Mouse (Mus musculus) heart, adult 2 months (tissue): ENCODE measurements around the gene Rgl3. TPM values are rescaled to one million over a fixed set of nuclear protein-coding genes. Genes with fewer than 3 reads are reported as not detected.

Experiments used
- DNase-seq, 2 experiments: peaks; one replicate each; pipeline ENCODE4 v3.0.0; 2021
- H3K27ac ChIP-seq: fragments of 200-600 bp; 2 replicates; pipeline ENCODE4 v1.8.1; 2022
- H3K27me3 ChIP-seq: fragments of 200-500 bp; 2 replicates; pipeline ENCODE4 v1.6.1; 2012; ENCODE audit warnings: mild to moderate bottlenecking, low read length, inconsistent platforms, mixed read lengths; ENCODE audit not compliant: control insufficient read depth, insufficient read depth
- H3K36me3 ChIP-seq: fragments of 200-500 bp; 2 replicates; pipeline ENCODE4 v1.6.1; 2012; ENCODE audit warnings: low read length, inconsistent platforms; ENCODE audit not compliant: control insufficient read depth, insufficient read depth
- H3K4me1 ChIP-seq: fragments of 200-500 bp; 2 replicates; pipeline ENCODE4 v1.6.1; 2011; ENCODE audit warnings: low read length; ENCODE audit not compliant: control insufficient read depth, insufficient read depth
- H3K4me3 ChIP-seq: fragments of 200-600 bp; 2 replicates; pipeline ENCODE4 v1.8.1; 2022
- H3K79me2 ChIP-seq: fragments of 200-500 bp; replicated peaks from 2 replicates; pipeline ENCODE4 v1.6.1; 2012; ENCODE audit warnings: mild to moderate bottlenecking, inconsistent platforms, low read length, moderate library complexity, mixed read lengths; ENCODE audit not compliant: control insufficient read depth, insufficient read depth
- H3K9ac ChIP-seq: fragments of 200-500 bp; 2 replicates; pipeline ENCODE4 v1.6.1; 2012; ENCODE audit warnings: low read depth, mild to moderate bottlenecking, control low read depth, inconsistent platforms, low read length, mixed read lengths
- CTCF ChIP-seq: fragments of 200-600 bp; IDR thresholded peaks from 2 replicates; pipeline ENCODE4 v1.8.1; 2022; ENCODE audit warnings: antibody characterized with exemption, mild to moderate bottlenecking, moderate library complexity
- EP300 ChIP-seq: fragments of 200-500 bp; IDR thresholded peaks from 2 replicates; pipeline ENCODE4 v1.6.1; 2011; ENCODE audit warnings: low read depth, low read length, control low read depth; ENCODE audit not compliant: insufficient read depth
- POLR2A ChIP-seq: fragments of 200-500 bp; IDR thresholded peaks from 2 replicates; pipeline ENCODE4 v1.6.1; 2011; ENCODE audit warnings: mild to moderate bottlenecking, low read depth, low read length, control low read depth; ENCODE audit not compliant: insufficient read depth
- WGBS: fragments of 180-500 bp; shearing (Covaris S2); methylation state at CpG from one replicate; pipeline ENCODE4 v1.1.7; 2018; 5-methylcytosine and 5-hydroxymethylcytosine counted together
- intact Hi-C: fragments of 180-260 bp; cut with DNase I; formaldehyde crosslinking; loops from one replicate; pipeline ENCODE4 v1.15.1; 2025
- polyA plus RNA-seq: library from polyadenylated mRNA; depleted of rRNA; stranded (reverse); fragments of >200 nt; gene quantifications from 2 replicates; pipeline ENCODE4 v1.2.3, GENCODE M21; 2012
- total RNA-seq, 2 experiments: library from RNA; stranded (reverse); gene quantifications; 2 replicates each; pipeline ENCODE4 v1.2.3; 2021

Rgl3 gene
- total and polyA plus RNA-seq, 3 experiments: 4.2 to 13.9 (median 4.8) TPM

GRCm38 (mm10) chr9:21943046-21943445 is 46.2 kb downstream of the Rgl3 start:
- TF ChIP-seq POLR2A (no peak), CTCF (no peak), EP300 (no peak)
- peaks cover 5% of the 10 kb centered on the region for H3K27me3 ChIP-seq
- DNase-seq: no peak
- no peak overlapping the region for H3K4me3 ChIP-seq
- no peak overlapping the region for H3K27ac ChIP-seq
- no peak overlapping the region for H3K9ac ChIP-seq
- 73% methylated on average over 11 of the region's 12 CpGs for WGBS
- no peaks in the 10 kb centered on the region for H3K79me2 ChIP-seq
- intact Hi-C loops: no loop called here
- no peaks in the 10 kb centered on the region for H3K36me3 ChIP-seq
- no peaks in the 10 kb centered on the region for H3K4me1 ChIP-seq

- DNase-seq: no peak
- WGBS: 83% methylated on average over 4 of the region's 4 CpGs
These were observed 50.9 kb downstream of the Rgl3 start for GRCm38 (mm10) chr9:21938234-21938855.

GRCm38 (mm10) chr9:21937711-21938175 is 51.5 kb downstream of the Rgl3 start:
- no peak overlapping the region for H3K4me3 ChIP-seq
- no peaks in the 10 kb centered on the region for H3K79me2 ChIP-seq
- H3K27ac ChIP-seq: no peak overlapping the region
- DNase-seq: no peak
- H3K9ac ChIP-seq: no peak overlapping the region
- no peaks in the 10 kb centered on the region for H3K4me1 ChIP-seq
- intact Hi-C loops: no loop called here
- no peak for TF ChIP-seq EP300
- TF ChIP-seq POLR2A: no peak
- no peak for TF ChIP-seq CTCF
- no peaks in the 10 kb centered on the region for H3K27me3 ChIP-seq
- no peaks in the 10 kb centered on the region for H3K36me3 ChIP-seq
- 92% methylated on average over 4 of the region's 4 CpGs for WGBS

More at GRCm38 (mm10) chr9:21938234-21938855, 50.9 kb downstream of the Rgl3 start:
- no peak overlapping the region for H3K9ac ChIP-seq
- no peak overlapping the region for H3K27ac ChIP-seq
- H3K4me3 ChIP-seq: no peak overlapping the region
- TF ChIP-seq EP300 (no peak), CTCF (no peak), POLR2A (no peak)
- H3K36me3 ChIP-seq: no peaks in the 10 kb centered on the region
- no peaks in the 10 kb centered on the region for H3K4me1 ChIP-seq
- peaks cover under 1% of the 10 kb centered on the region; the same call in 1 of the 2 replicates for H3K27me3 ChIP-seq
- no peaks in the 10 kb centered on the region for H3K79me2 ChIP-seq
- intact Hi-C loops: no loop called here

GRCm38 (mm10) chr9:21936692-21937570 is 52.3 kb downstream of the Rgl3 start, which contains the start of gene Plppr2:
Gene Plppr2, plus strand, starts transcription at chr9:21937033.
- Histone ChIP-seq H3K79me2 (no peaks in the 10 kb centered on the region), H3K36me3 (no peaks in the 10 kb centered on the region), H3K27ac (no peak within 1 kb of the TSS; the same call in 1 of the 2 replicates), H3K4me1 (no peaks in the 10 kb centered on the region), H3K4me3 (peak within 1 kb of the TSS; percentile 51), H3K9ac (peak within 1 kb of the TSS; percentile 70), H3K27me3 (no peaks in the 10 kb centered on the region)
- TF ChIP-seq POLR2A (no peak), CTCF (0 out of 2 replicates have a peak, but pooled peaks have one; percentile 5), EP300 (no peak)
- intact Hi-C loops: no loop called here
- DNase-seq: peak; percentile 93 to 94
- whole genome bisulfite sequencing: 3% methylated on average over 43 of the region's 43 CpGs

- H3K27me3 ChIP-seq: no peaks in the 10 kb centered on the region
- no peaks in the 10 kb centered on the region for H3K79me2 ChIP-seq
- H3K36me3 ChIP-seq: no peaks in the 10 kb centered on the region
- H3K4me3 ChIP-seq: no peak overlapping the region
- TF ChIP-seq CTCF (no peak), POLR2A (no peak), EP300 (no peak)
- DNase-seq: no peak
- no peaks in the 10 kb centered on the region; the same call in 1 of the 2 replicates for H3K4me1 ChIP-seq
- intact Hi-C loops: no loop called here
- no peak overlapping the region for H3K27ac ChIP-seq
- 92% methylated on average over 7 of the region's 7 CpGs for WGBS
- no peak overlapping the region for H3K9ac ChIP-seq
These were observed 53.6 kb downstream of the Rgl3 start for GRCm38 (mm10) chr9:21935466-21936131.
